Mouse (Mus musculus): ENCODE results near the gene Ublcp1.

- TF ChIP-seq POLR2A (IDR thresholded peaks at IDR 0.05; ENCODE audit: borderline replicate concordance, low read depth, low read length) (no peak), CTCF (IDR thresholded peaks at IDR 0.05; ENCODE audit: low read depth, low read length) (no peak)
Observed at GRCm38 (mm10) chr11:44469646-44470431, 459 bp downstream of the Ublcp1 start.

All from bone marrow macrophage, adult 2 months (primary cell).